Mouse (Mus musculus) stomach, postnatal 0 days (tissue): Measurements from ENCODE around the gene Slc25a34. TPM values are rescaled to one million over a fixed set of nuclear protein-coding genes. Genes with fewer than 3 reads are reported as not detected.
A peak's percentile ranks its signal among the peaks of the same experiment; 100 is the strongest.

ENCODE experiments used
- ATAC-seq: fragments of 200-750 bp; cut with Nextera tagmentation; 2 replicates; pipeline ENCODE4 v1.8.0; 2017; ENCODE audit not compliant: low FRiP score, low TSS enrichment
- DNase-seq: peaks from one replicate; pipeline ENCODE4 v3.0.0-alpha.2; 2016; ENCODE audit warnings: low spot score
- H3K27ac ChIP-seq: fragments of 300-500 bp; sonication (generic); replicated peaks from 2 replicates; pipeline ENCODE4 v1.5.1; 2014; ENCODE audit warnings: mild to moderate bottlenecking, control low read depth
- H3K27me3 ChIP-seq: fragments of 300-500 bp; sonication (generic); 2 replicates; pipeline ENCODE4 v1.6.1; 2014; ENCODE audit warnings: low read length; ENCODE audit not compliant: control insufficient read depth, insufficient read depth
- H3K36me3 ChIP-seq: fragments of 300-500 bp; sonication (generic); 2 replicates; pipeline ENCODE4 v1.6.1; 2014; ENCODE audit warnings: low read length, mixed read lengths; ENCODE audit not compliant: control insufficient read depth, insufficient read depth
- H3K4me1 ChIP-seq: fragments of 300-500 bp; sonication (generic); replicated peaks from 2 replicates; pipeline ENCODE4 v1.6.1; 2014; ENCODE audit warnings: antibody characterized with exemption; ENCODE audit not compliant: control insufficient read depth, insufficient read depth
- H3K4me2 ChIP-seq: fragments of 300-500 bp; sonication (generic); replicated peaks from 2 replicates; pipeline ENCODE4 v1.6.1; 2014; ENCODE audit warnings: low read depth, mild to moderate bottlenecking, control low read depth, moderate library complexity
- H3K4me3 ChIP-seq: fragments of 300-500 bp; sonication (generic); 2 replicates; pipeline ENCODE4 v1.5.1; 2014; ENCODE audit warnings: low read depth, low read length, control low read depth
- H3K9ac ChIP-seq: fragments of 300-500 bp; sonication (generic); 2 replicates; pipeline ENCODE4 v1.6.1; 2014; ENCODE audit warnings: mild to moderate bottlenecking, low read length, control low read depth, mixed read lengths
- H3K9me3 ChIP-seq: fragments of 300-500 bp; sonication (generic); 2 replicates; pipeline ENCODE4 v1.6.1; 2016; ENCODE audit warnings: low read length; ENCODE audit not compliant: control insufficient read depth
- CTCF ChIP-seq: IDR thresholded peaks from 2 replicates; pipeline ENCODE4 v1.5.1; 2016; ENCODE audit warnings: antibody characterized with exemption, low read depth, mild to moderate bottlenecking, moderate library complexity
- EP300 ChIP-seq: optimal IDR thresholded peaks from 2 replicates; pipeline ENCODE3; 2016; ENCODE audit warnings: antibody characterized with exemption
- WGBS: fragments of 180-500 bp; shearing (Covaris S2); extraction: QIAGEN DNeasy Blood & Tissue Kit; methylation state at CpG from one replicate; pipeline ENCODE4 v1.1.7; 2014; 5-methylcytosine and 5-hydroxymethylcytosine counted together
- polyA plus RNA-seq: library from polyadenylated mRNA; unstranded; fragments of >200 nt; fragmentation: Nextera tagmentation; extraction: Ambion mirVana; gene quantifications from 2 replicates; pipeline ENCODE4 v1.2.1, GENCODE M21; 2015

The Slc25a34 gene
- polyA plus RNA-seq, 1 experiment from 2014 or later: 1.8 TPM

DNA sequence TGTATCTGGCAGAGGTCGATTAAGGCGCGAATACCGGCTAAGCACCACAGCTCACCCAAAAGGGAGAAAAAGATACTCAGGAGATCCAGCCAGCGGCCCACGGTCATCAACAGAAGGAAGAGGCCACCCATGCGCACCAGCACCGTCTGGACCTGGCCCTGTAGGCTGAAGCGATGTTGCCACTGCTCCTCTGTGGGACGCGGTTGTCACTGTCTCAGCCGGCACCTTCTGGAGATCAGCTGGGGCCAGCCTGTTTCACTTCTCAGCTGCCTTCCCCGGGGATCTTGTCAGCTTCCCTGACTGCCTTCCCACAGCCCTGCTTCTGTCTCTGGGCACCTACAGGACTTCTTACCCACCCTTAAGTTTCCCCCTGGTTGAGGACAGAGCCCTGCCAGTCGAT, 8.7 kb downstream of the Slc25a34 start:
- H3K4me3 ChIP-seq: no peak overlapping the region
- DNase-seq (no peak), ATAC-seq (no peak)
- H3K36me3 ChIP-seq: no peaks in the 10 kb centered on the region
- no peak overlapping the region for H3K4me2 ChIP-seq
- no peak for TF ChIP-seq CTCF
- no peak for TF ChIP-seq EP300
- no peak overlapping the region for H3K27ac ChIP-seq
- no peaks in the 10 kb centered on the region for H3K9me3 ChIP-seq
- no peak overlapping the region for H3K9ac ChIP-seq
- H3K27me3 ChIP-seq: no peaks in the 10 kb centered on the region
- WGBS: 86% methylated on average over 14 of the region's 14 CpGs
- peaks cover 5% of the 10 kb centered on the region; the same call in 1 of the 2 replicates for H3K4me1 ChIP-seq

- TF ChIP-seq CTCF (no peak), EP300 (no peak)
- H3K4me2 ChIP-seq: no peak overlapping the region
- H3K9me3 ChIP-seq: no peaks in the 10 kb centered on the region
- no peaks in the 10 kb centered on the region for H3K4me1 ChIP-seq
- no peak overlapping the region for H3K4me3 ChIP-seq
- no peak overlapping the region for H3K27ac ChIP-seq
- ATAC-seq: no peak
- H3K9ac ChIP-seq: peak overlapping the region; percentile 8; the same call in 1 of the 2 replicates
- 56% methylated on average over 6 of the region's 6 CpGs for WGBS
- H3K27me3 ChIP-seq: no peaks in the 10 kb centered on the region
- H3K36me3 ChIP-seq: no peaks in the 10 kb centered on the region
- DNase-seq: no peak
Measured at GRCm38 (mm10) chr4:141609538-141609937, 14.1 kb downstream of the Slc25a34 start.

DNA sequence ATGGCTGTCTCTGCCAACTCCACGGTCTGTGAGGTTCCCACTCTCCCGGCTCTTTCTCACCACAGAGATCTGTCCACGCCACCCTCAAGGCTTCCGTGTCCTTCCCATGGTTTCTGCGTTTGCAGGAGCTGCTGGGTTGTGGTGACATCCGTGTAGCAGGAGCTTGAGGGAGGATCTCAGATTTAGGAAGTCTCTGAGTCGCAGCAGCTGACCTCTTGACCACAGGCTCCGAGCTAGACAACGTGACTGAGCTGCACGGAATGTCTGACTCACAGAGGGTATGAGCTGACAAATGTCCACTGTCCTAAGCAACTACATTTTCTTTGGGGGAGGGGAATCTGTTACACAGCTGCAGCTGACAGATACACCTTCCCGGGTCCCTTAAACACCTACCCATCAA, 17.8 kb downstream of the Slc25a34 start, which contains the start of gene Fblim1:
TSS of gene Fblim1 (minus strand) at position 236 of the 400 bp plus-strand sequence.
- H3K4me2 ChIP-seq: no peak within 1 kb of the TSS
- no peak within 1 kb of the TSS for H3K27ac ChIP-seq
- no peak within 1 kb of the TSS for H3K4me3 ChIP-seq
- 69% methylated on average over 11 of the region's 11 CpGs for WGBS
- ATAC-seq: peak; percentile 27; the same call in 1 of the 2 replicates
- no peaks in the 10 kb centered on the region for H3K36me3 ChIP-seq
- DNase-seq: no peak
- no peak within 1 kb of the TSS for H3K9ac ChIP-seq
- TF ChIP-seq EP300 (no peak), CTCF (no peak)
- no peaks in the 10 kb centered on the region for H3K9me3 ChIP-seq
- no peaks in the 10 kb centered on the region for H3K27me3 ChIP-seq
- 0 out of 2 replicates have a peak, but pooled peaks cover 3% of the 10 kb centered on the region for H3K4me1 ChIP-seq

- Histone ChIP-seq H3K4me2 (no peak overlapping the region), H3K27me3 (no peaks in the 10 kb centered on the region), H3K9ac (no peak overlapping the region), H3K36me3 (no peaks in the 10 kb centered on the region), H3K4me3 (no peak overlapping the region), H3K27ac (no peak overlapping the region), H3K9me3 (no peaks in the 10 kb centered on the region), H3K4me1 (peaks cover 3% of the 10 kb centered on the region; the same call in 1 of the 2 replicates)
- no peak for TF ChIP-seq EP300
- no peak for TF ChIP-seq CTCF
- ATAC-seq (no peak), DNase-seq (no peak)
- 87% methylated on average over 5 of the region's 5 CpGs for WGBS
Measured at GRCm38 (mm10) chr4:141605421-141605820, 18.2 kb downstream of the Slc25a34 start.

DNA sequence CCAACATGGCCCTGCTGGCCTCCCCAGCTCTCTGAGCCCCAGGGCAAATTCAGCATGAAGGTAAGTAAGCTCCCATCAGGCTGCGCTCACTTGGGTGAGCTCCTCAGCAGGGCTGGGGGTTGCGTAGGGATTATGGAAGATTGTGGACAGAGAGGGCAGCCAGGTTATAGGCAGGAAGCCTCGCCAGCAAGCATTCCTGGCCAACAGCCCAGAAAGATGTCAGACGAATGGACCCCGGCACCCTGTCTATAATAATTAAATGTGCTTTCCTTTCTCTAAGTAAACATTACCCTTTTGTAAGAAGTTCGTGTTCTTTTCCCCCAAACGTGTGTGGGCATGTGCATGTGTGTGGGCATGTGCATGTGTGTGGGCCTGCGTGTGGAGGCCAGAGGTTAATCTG, 19.1 kb downstream of the Slc25a34 start:
- H3K4me3 ChIP-seq: no peak overlapping the region
- TF ChIP-seq CTCF (no peak), EP300 (no peak)
- peaks cover 3% of the 10 kb centered on the region; the same call in 1 of the 2 replicates for H3K4me1 ChIP-seq
- H3K27ac ChIP-seq: peak overlapping the region; percentile 56
- H3K9me3 ChIP-seq: no peaks in the 10 kb centered on the region
- no peaks in the 10 kb centered on the region for H3K36me3 ChIP-seq
- H3K27me3 ChIP-seq: no peaks in the 10 kb centered on the region
- DNase-seq: peak; percentile 20
- ATAC-seq: peak; percentile 6; the same call in 1 of the 2 replicates
- peak overlapping the region; percentile 13; the same call in 1 of the 2 replicates for H3K9ac ChIP-seq
- WGBS: 21% methylated on average over 8 of the region's 8 CpGs
- H3K4me2 ChIP-seq: no peak overlapping the region

DNA sequence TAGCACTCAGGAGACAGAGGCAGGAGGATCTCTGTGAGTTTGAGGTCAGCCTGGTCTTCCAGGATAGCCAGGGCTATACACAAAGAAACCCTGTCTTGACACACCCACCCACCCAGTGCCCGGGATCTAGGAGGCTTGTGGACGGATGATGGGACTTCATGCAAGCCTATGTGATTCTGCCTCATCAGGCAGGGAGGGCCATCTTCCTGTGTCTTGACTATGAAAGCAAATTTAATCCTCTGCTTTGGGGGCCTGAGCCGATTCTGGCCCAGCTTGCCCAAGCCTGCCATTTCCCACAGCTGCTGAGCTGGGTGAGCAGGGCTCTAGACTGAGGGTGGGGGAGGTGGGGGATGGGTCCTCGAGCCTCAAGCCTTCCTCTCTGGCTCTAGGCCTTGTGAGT, 19.7 kb downstream of the Slc25a34 start:
- DNase-seq: no peak
- Histone ChIP-seq H3K9me3 (no peaks in the 10 kb centered on the region), H3K4me1 (peaks cover 3% of the 10 kb centered on the region; the same call in 1 of the 2 replicates), H3K4me2 (no peak overlapping the region), H3K27ac (peak overlapping the region; percentile 56), H3K4me3 (no peak overlapping the region), H3K27me3 (no peaks in the 10 kb centered on the region), H3K36me3 (no peaks in the 10 kb centered on the region), H3K9ac (no peak overlapping the region; the same call in 1 of the 2 replicates)
- no peak for TF ChIP-seq EP300
- TF ChIP-seq CTCF: no peak
- WGBS: 30% methylated on average over 4 of the region's 4 CpGs
- ATAC-seq: no peak
